Mouse (Mus musculus) stomach, postnatal 0 days (tissue): ENCODE measurements at regions not wholly inside any gene's neighbourhood (a gene's known extent, or its start where the extent isn't known, plus 50 kb on each side); places are given as distances from the start of the nearest gene placed in this dataset.

Experiments used
- ATAC-seq: fragments of 200-750 bp; cut with Nextera tagmentation; 2 replicates; pipeline ENCODE4 v1.8.0; 2017; ENCODE audit not compliant: low FRiP score, low TSS enrichment
- DNase-seq: peaks from one replicate; pipeline ENCODE4 v3.0.0-alpha.2; 2016; ENCODE audit warnings: low spot score
- H3K27ac ChIP-seq: fragments of 300-500 bp; sonication (generic); replicated peaks from 2 replicates; pipeline ENCODE4 v1.5.1; 2014; ENCODE audit warnings: mild to moderate bottlenecking, control low read depth
- H3K27me3 ChIP-seq: fragments of 300-500 bp; sonication (generic); 2 replicates; pipeline ENCODE4 v1.6.1; 2014; ENCODE audit warnings: low read length; ENCODE audit not compliant: control insufficient read depth, insufficient read depth
- H3K36me3 ChIP-seq: fragments of 300-500 bp; sonication (generic); 2 replicates; pipeline ENCODE4 v1.6.1; 2014; ENCODE audit warnings: low read length, mixed read lengths; ENCODE audit not compliant: control insufficient read depth, insufficient read depth
- H3K4me1 ChIP-seq: fragments of 300-500 bp; sonication (generic); replicated peaks from 2 replicates; pipeline ENCODE4 v1.6.1; 2014; ENCODE audit warnings: antibody characterized with exemption; ENCODE audit not compliant: control insufficient read depth, insufficient read depth
- H3K4me2 ChIP-seq: fragments of 300-500 bp; sonication (generic); replicated peaks from 2 replicates; pipeline ENCODE4 v1.6.1; 2014; ENCODE audit warnings: low read depth, mild to moderate bottlenecking, control low read depth, moderate library complexity
- H3K4me3 ChIP-seq: fragments of 300-500 bp; sonication (generic); 2 replicates; pipeline ENCODE4 v1.5.1; 2014; ENCODE audit warnings: low read depth, low read length, control low read depth
- H3K9ac ChIP-seq: fragments of 300-500 bp; sonication (generic); 2 replicates; pipeline ENCODE4 v1.6.1; 2014; ENCODE audit warnings: mild to moderate bottlenecking, low read length, control low read depth, mixed read lengths
- H3K9me3 ChIP-seq: fragments of 300-500 bp; sonication (generic); 2 replicates; pipeline ENCODE4 v1.6.1; 2016; ENCODE audit warnings: low read length; ENCODE audit not compliant: control insufficient read depth
- CTCF ChIP-seq: IDR thresholded peaks from 2 replicates; pipeline ENCODE4 v1.5.1; 2016; ENCODE audit warnings: antibody characterized with exemption, low read depth, mild to moderate bottlenecking, moderate library complexity
- EP300 ChIP-seq: optimal IDR thresholded peaks from 2 replicates; pipeline ENCODE3; 2016; ENCODE audit warnings: antibody characterized with exemption
- whole genome bisulfite sequencing: fragments of 180-500 bp; shearing (Covaris S2); extraction: QIAGEN DNeasy Blood & Tissue Kit; methylation state at CpG from one replicate; pipeline ENCODE4 v1.1.7; 2014; 5-methylcytosine and 5-hydroxymethylcytosine counted together

GRCm38 (mm10) chr13:56021716-56022115 lies 114.4 kb downstream of the H2afy start:
- no peak for TF ChIP-seq EP300
- TF ChIP-seq CTCF, result no peak
- no peak overlapping the region for H3K4me2 ChIP-seq
- H3K4me1 ChIP-seq, result 0 out of 2 replicates have a peak, but pooled peaks cover 2% of the 10 kb centered on the region
- ATAC-seq, result peak; percentile 90
- H3K36me3 ChIP-seq, result no peaks in the 10 kb centered on the region
- DNase-seq, result peak; percentile 31
- no peak overlapping the region for H3K9ac ChIP-seq
- H3K9me3 ChIP-seq, result no peaks in the 10 kb centered on the region
- 57% methylated on average over 3 of the region's 3 CpGs for WGBS
- no peaks in the 10 kb centered on the region for H3K27me3 ChIP-seq
- no peak overlapping the region for H3K27ac ChIP-seq
- no peak overlapping the region for H3K4me3 ChIP-seq

GRCm38 (mm10) chr13:56014006-56014405 lies 122.2 kb downstream of the H2afy start:
- Histone ChIP-seq H3K27ac (no peak overlapping the region), H3K36me3 (no peaks in the 10 kb centered on the region), H3K4me3 (no peak overlapping the region), H3K9me3 (no peaks in the 10 kb centered on the region), H3K4me1 (no peaks in the 10 kb centered on the region), H3K27me3 (no peaks in the 10 kb centered on the region), H3K9ac (no peak overlapping the region), H3K4me2 (no peak overlapping the region)
- DNase-seq (no peak), ATAC-seq (no peak)
- TF ChIP-seq CTCF, result no peak
- no peak for TF ChIP-seq EP300

GRCm38 (mm10) chr13:56010416-56010815 lies 125.7 kb downstream of the H2afy start:
- TF ChIP-seq EP300, result no peak
- TF ChIP-seq CTCF, result no peak
- Histone ChIP-seq H3K4me2 (no peak overlapping the region), H3K27ac (no peak overlapping the region), H3K9ac (no peak overlapping the region), H3K9me3 (no peaks in the 10 kb centered on the region), H3K36me3 (no peaks in the 10 kb centered on the region), H3K4me3 (no peak overlapping the region), H3K27me3 (no peaks in the 10 kb centered on the region), H3K4me1 (no peaks in the 10 kb centered on the region; the same call in 1 of the 2 replicates)
- DNase-seq (no peak), ATAC-seq (no peak)
- 35% methylated on average over 6 of the region's 6 CpGs for WGBS

GRCm38 (mm10) chr13:56006827-56007226 lies 129.3 kb downstream of the H2afy start:
- WGBS, result 51% methylated on average over 2 of the region's 2 CpGs
- no peak for DNase-seq
- H3K4me1 ChIP-seq, result peaks cover 3% of the 10 kb centered on the region; the same call in 1 of the 2 replicates
- no peak overlapping the region for H3K4me2 ChIP-seq
- no peaks in the 10 kb centered on the region for H3K27me3 ChIP-seq
- H3K9me3 ChIP-seq, result no peaks in the 10 kb centered on the region
- H3K27ac ChIP-seq, result no peak overlapping the region
- no peaks in the 10 kb centered on the region for H3K36me3 ChIP-seq
- TF ChIP-seq EP300 (no peak), CTCF (no peak)
- ATAC-seq, result no peak
- H3K4me3 ChIP-seq, result no peak overlapping the region
- H3K9ac ChIP-seq, result no peak overlapping the region

- H3K27ac ChIP-seq, result peak overlapping the region; percentile 59
Measured at GRCm38 (mm10) chr13:56005746-56006145, 130.4 kb downstream of the H2afy start.

GRCm38 (mm10) chr13:56003724-56004393 lies 132.3 kb downstream of the H2afy start:
- no peak overlapping the region for H3K4me3 ChIP-seq
- peak; percentile 36 for DNase-seq
- H3K27me3 ChIP-seq, result no peaks in the 10 kb centered on the region
- WGBS, result 43% methylated on average over 18 of the region's 18 CpGs
- H3K9ac ChIP-seq, result no peak overlapping the region
- peak; percentile 82; the same call in 1 of the 2 replicates for ATAC-seq
- no peaks in the 10 kb centered on the region for H3K36me3 ChIP-seq
- peak overlapping the region; percentile 66 for H3K27ac ChIP-seq
- H3K4me2 ChIP-seq, result no peak overlapping the region
- no peak for TF ChIP-seq CTCF
- peaks cover 3% of the 10 kb centered on the region; the same call in 1 of the 2 replicates for H3K4me1 ChIP-seq
- no peaks in the 10 kb centered on the region for H3K9me3 ChIP-seq

More at GRCm38 (mm10) chr13:56005746-56006145, 130.4 kb downstream of the H2afy start:
- TF ChIP-seq EP300, result no peak
- TF ChIP-seq CTCF, result no peak
- H3K4me2 ChIP-seq, result no peak overlapping the region
- no peaks in the 10 kb centered on the region for H3K27me3 ChIP-seq
- no peak overlapping the region for H3K9ac ChIP-seq
- DNase-seq (no peak), ATAC-seq (0 out of 2 replicates have a peak, but pooled peaks have one; percentile 9)
- no peaks in the 10 kb centered on the region for H3K9me3 ChIP-seq
- WGBS, result 53% methylated on average over 3 of the region's 3 CpGs
- peaks cover 3% of the 10 kb centered on the region; the same call in 1 of the 2 replicates for H3K4me1 ChIP-seq
- no peak overlapping the region for H3K4me3 ChIP-seq
- no peaks in the 10 kb centered on the region for H3K36me3 ChIP-seq
